Mouse (Mus musculus) lung, embryonic 16.5 days (tissue): Measurements from ENCODE around the gene Igsf21. TPM values are rescaled to one million over a fixed set of nuclear protein-coding genes. Genes with fewer than 3 reads are reported as not detected.

Experiments used
- ATAC-seq: fragments of 200-750 bp; cut with Nextera tagmentation; 2 replicates; pipeline ENCODE4 v1.8.0; 2017; ENCODE audit warnings: low read depth, mild to moderate bottlenecking, moderate library complexity
- H3K27ac ChIP-seq: fragments of 300-500 bp; sonication (generic); 2 replicates; pipeline ENCODE4 v1.5.1; 2014; ENCODE audit warnings: mild to moderate bottlenecking, control low read depth, low read length
- H3K27me3 ChIP-seq: fragments of 300-500 bp; sonication (generic); 2 replicates; pipeline ENCODE4 v1.6.1; 2014; ENCODE audit warnings: low read depth, low read length, mixed read lengths; ENCODE audit not compliant: control insufficient read depth, insufficient read depth
- H3K36me3 ChIP-seq: fragments of 300-500 bp; sonication (generic); 2 replicates; pipeline ENCODE4 v1.6.1; 2014; ENCODE audit warnings: low read length; ENCODE audit not compliant: control insufficient read depth, insufficient read depth
- H3K4me1 ChIP-seq: fragments of 300-500 bp; sonication (generic); replicated peaks from 2 replicates; pipeline ENCODE4 v1.6.1; 2014; ENCODE audit warnings: low read length, mixed read lengths; ENCODE audit not compliant: control insufficient read depth, insufficient read depth
- H3K4me2 ChIP-seq: fragments of 300-500 bp; sonication (generic); 2 replicates; pipeline ENCODE4 v1.6.1; 2014; ENCODE audit warnings: low read depth, low read length, control low read depth
- H3K4me3 ChIP-seq: fragments of 300-500 bp; sonication (generic); 2 replicates; pipeline ENCODE4 v1.5.1; 2014; ENCODE audit warnings: mild to moderate bottlenecking, low read length, control low read depth
- H3K9ac ChIP-seq: fragments of 300-500 bp; sonication (generic); 2 replicates; pipeline ENCODE4 v1.6.1; 2014; ENCODE audit warnings: low read length, control low read depth
- H3K9me3 ChIP-seq: fragments of 300-500 bp; sonication (generic); 2 replicates; pipeline ENCODE4 v1.6.1; 2016; ENCODE audit warnings: low read length; ENCODE audit not compliant: control insufficient read depth
- WGBS: fragments of 180-500 bp; shearing (Covaris S2); extraction: QIAGEN DNeasy Blood & Tissue Kit; methylation state at CpG from one replicate; pipeline ENCODE4 v1.1.7; 2014; 5-methylcytosine and 5-hydroxymethylcytosine counted together
- polyA plus RNA-seq: library from polyadenylated mRNA; unstranded; fragments of >200 nt; fragmentation: Nextera tagmentation; extraction: Ambion mirVana; gene quantifications from 2 replicates; pipeline ENCODE4 v1.2.1, GENCODE M21; 2015

The Igsf21 gene
- polyA plus RNA-seq, 1 experiment from 2014 or later: 0.13 TPM

GRCm38 (mm10) chr4:140037784-140038387 lies 208.7 kb downstream of the Igsf21 start:
- peaks cover 31% of the 10 kb centered on the region for H3K27me3 ChIP-seq
- peak overlapping the region; percentile 28 for H3K4me2 ChIP-seq

DNA sequence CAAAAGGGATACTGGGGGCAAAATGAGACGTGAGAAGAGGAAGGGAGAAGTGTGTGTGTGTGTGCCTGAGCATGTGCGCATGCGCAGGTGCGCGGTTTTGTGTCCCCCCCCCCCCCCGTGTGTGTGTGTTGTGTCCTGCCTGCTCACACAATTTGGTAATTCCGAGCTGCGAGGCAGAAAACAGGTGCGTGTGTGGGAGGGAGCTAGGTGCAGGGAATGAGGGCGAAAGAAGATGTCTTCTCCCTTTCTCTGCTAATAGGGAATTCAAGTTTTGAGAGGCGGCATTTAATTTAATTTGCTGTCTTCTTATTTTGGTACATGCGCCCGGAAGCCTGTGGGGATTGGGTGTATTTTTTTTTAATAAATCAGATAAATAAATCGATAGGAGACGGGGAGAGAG lies 211.4 kb downstream of the Igsf21 start:
- Histone ChIP-seq H3K4me1 (peaks cover 7% of the 10 kb centered on the region), H3K36me3 (no peaks in the 10 kb centered on the region), H3K4me2 (no peak overlapping the region), H3K27ac (no peak overlapping the region), H3K9ac (no peak overlapping the region), H3K4me3 (no peak overlapping the region), H3K9me3 (no peaks in the 10 kb centered on the region), H3K27me3 (peaks cover 31% of the 10 kb centered on the region)
- ATAC-seq: no peak
- 54% methylated on average over 15 of the region's 15 CpGs for WGBS

More at GRCm38 (mm10) chr4:140037784-140038387, 208.7 kb downstream of the Igsf21 start:
- H3K9me3 ChIP-seq: peaks cover 4% of the 10 kb centered on the region; the same call in 1 of the 2 replicates
- under 1% methylated on average over 13 of the region's 13 CpGs for WGBS
- H3K27ac ChIP-seq: no peak overlapping the region
- H3K36me3 ChIP-seq: no peaks in the 10 kb centered on the region
- no peak overlapping the region for H3K4me3 ChIP-seq
- H3K4me1 ChIP-seq: peaks cover 7% of the 10 kb centered on the region
- no peak overlapping the region for H3K9ac ChIP-seq
- peak; percentile 66 for ATAC-seq

- Histone ChIP-seq H3K9ac (no peak overlapping the region), H3K4me2 (no peak overlapping the region), H3K36me3 (no peaks in the 10 kb centered on the region), H3K9me3 (no peaks in the 10 kb centered on the region), H3K27me3 (peaks cover 14% of the 10 kb centered on the region), H3K4me1 (peaks cover 7% of the 10 kb centered on the region), H3K27ac (no peak overlapping the region), H3K4me3 (no peak overlapping the region)
- no peak for ATAC-seq
- 35% methylated on average over 7 of the region's 7 CpGs for WGBS
These were observed 213.2 kb downstream of the Igsf21 start for GRCm38 (mm10) chr4:140033394-140033793.

GRCm38 (mm10) chr4:140030415-140030814 lies 216.2 kb downstream of the Igsf21 start:
- Histone ChIP-seq H3K27ac (no peak overlapping the region), H3K4me3 (no peak overlapping the region), H3K27me3 (peaks cover 5% of the 10 kb centered on the region; the same call in 1 of the 2 replicates), H3K36me3 (no peaks in the 10 kb centered on the region), H3K9ac (no peak overlapping the region), H3K4me1 (no peaks in the 10 kb centered on the region), H3K4me2 (no peak overlapping the region), H3K9me3 (no peaks in the 10 kb centered on the region)
- 31% methylated on average over 4 of the region's 6 CpGs for WGBS
- ATAC-seq: no peak

DNA sequence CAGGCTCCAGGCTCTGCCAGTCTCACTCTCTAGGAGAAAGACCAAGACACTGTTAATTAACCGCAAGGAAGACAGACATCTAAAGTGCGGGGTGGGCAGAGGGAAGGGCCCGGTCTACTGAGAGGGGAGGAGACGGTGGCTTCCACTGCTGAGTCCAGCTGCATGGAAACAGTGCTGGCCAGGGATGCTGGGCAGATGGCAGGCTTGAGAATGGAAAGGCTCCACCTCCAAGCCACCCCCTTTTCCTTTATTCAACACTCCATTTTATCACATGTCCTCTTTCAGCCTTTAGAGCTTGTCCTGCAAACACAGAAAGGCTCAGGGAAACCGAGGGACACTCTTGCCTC lies 216.6 kb downstream of the Igsf21 start:
- ATAC-seq: peak; percentile 12; the same call in 1 of the 2 replicates
- Histone ChIP-seq H3K9me3 (no peaks in the 10 kb centered on the region), H3K4me1 (no peaks in the 10 kb centered on the region), H3K9ac (no peak overlapping the region), H3K4me3 (no peak overlapping the region), H3K27me3 (0 out of 2 replicates have a peak, but pooled peaks cover under 1% of the 10 kb centered on the region), H3K36me3 (no peaks in the 10 kb centered on the region), H3K27ac (no peak overlapping the region), H3K4me2 (no peak overlapping the region)
- WGBS: 32% methylated on average over 5 of the region's 5 CpGs

GRCm38 (mm10) chr4:140029324-140030039 lies 217.1 kb downstream of the Igsf21 start:
- H3K36me3 ChIP-seq: no peaks in the 10 kb centered on the region
- no peaks in the 10 kb centered on the region for H3K9me3 ChIP-seq
- H3K27me3 ChIP-seq: no peaks in the 10 kb centered on the region
- no peaks in the 10 kb centered on the region for H3K4me1 ChIP-seq
- H3K27ac ChIP-seq: no peak overlapping the region
- no peak overlapping the region for H3K4me2 ChIP-seq
- no peak overlapping the region for H3K4me3 ChIP-seq
- no peak overlapping the region for H3K9ac ChIP-seq
- no peak for ATAC-seq
- 70% methylated on average over 9 of the region's 9 CpGs for WGBS

DNA sequence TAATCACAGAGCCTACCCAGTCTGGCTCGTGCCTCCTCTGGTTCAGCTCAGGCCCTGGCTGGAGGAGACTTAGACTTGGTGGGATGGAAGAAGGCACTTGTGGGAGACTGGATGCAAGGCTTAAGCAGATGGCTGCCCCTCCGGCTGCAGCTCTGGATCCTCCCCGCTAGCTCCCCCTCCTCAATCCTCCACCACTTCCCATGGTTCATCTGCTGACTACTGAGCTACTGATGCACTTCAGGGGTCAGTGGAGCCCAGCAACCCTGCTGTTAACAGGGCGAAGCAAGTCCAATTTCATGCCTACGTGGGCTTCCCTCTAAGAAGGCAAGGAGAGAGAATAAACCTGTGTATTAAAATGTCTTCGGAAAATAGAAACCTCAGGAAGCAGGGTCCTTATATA lies 222.8 kb downstream of the Igsf21 start:
- Histone ChIP-seq H3K4me2 (no peak overlapping the region), H3K27me3 (no peaks in the 10 kb centered on the region), H3K4me3 (no peak overlapping the region), H3K9ac (no peak overlapping the region), H3K27ac (no peak overlapping the region), H3K36me3 (no peaks in the 10 kb centered on the region), H3K9me3 (no peaks in the 10 kb centered on the region), H3K4me1 (no peaks in the 10 kb centered on the region)
- ATAC-seq: no peak
- 69% methylated on average over 6 of the region's 6 CpGs for WGBS

DNA sequence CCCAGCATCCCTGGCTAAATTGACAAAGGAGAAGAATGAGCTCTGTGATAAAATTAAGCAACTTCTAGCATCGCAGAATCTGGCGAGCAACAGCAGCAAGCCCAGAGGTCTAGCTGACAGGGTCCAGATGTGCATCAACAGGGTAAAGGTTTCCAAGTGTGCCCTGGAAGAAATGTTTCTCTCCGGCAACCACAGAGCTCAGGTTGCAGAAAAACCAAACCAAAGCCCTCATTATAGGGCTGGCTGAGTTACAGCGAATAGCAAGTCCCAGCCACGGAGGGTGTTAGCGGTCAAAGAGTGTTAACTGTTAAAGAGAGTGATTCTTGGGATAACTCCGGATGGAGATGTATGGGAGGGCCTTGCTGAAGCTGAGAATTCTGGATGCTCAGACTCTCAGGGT lies 230.7 kb downstream of the Igsf21 start:
- Histone ChIP-seq H3K36me3 (no peaks in the 10 kb centered on the region), H3K9ac (no peak overlapping the region), H3K4me2 (no peak overlapping the region), H3K27ac (no peak overlapping the region), H3K27me3 (no peaks in the 10 kb centered on the region), H3K9me3 (no peaks in the 10 kb centered on the region), H3K4me3 (no peak overlapping the region), H3K4me1 (no peaks in the 10 kb centered on the region)
- 53% methylated on average over 7 of the region's 7 CpGs for WGBS
- no peak for ATAC-seq

- WGBS: 68% methylated on average over 11 of the region's 11 CpGs
- H3K4me3 ChIP-seq: no peak overlapping the region
- no peaks in the 10 kb centered on the region for H3K9me3 ChIP-seq
- H3K36me3 ChIP-seq: no peaks in the 10 kb centered on the region
- H3K9ac ChIP-seq: no peak overlapping the region
- no peaks in the 10 kb centered on the region for H3K27me3 ChIP-seq
- H3K4me1 ChIP-seq: no peaks in the 10 kb centered on the region
- no peak for ATAC-seq
- no peak overlapping the region for H3K27ac ChIP-seq
- H3K4me2 ChIP-seq: no peak overlapping the region
These were observed 235.7 kb downstream of the Igsf21 start for GRCm38 (mm10) chr4:140010728-140011470.
